Mouse (Mus musculus) cerebellum, adult 2 months (tissue): ENCODE data around the gene Ppig.

Experiments used
- CTCF ChIP-seq: fragments of 200-500 bp; IDR thresholded peaks from 2 replicates; pipeline ENCODE4 v1.5.1; 2011; ENCODE audit warnings: low read depth, mild to moderate bottlenecking, control low read depth, low read length, moderate library complexity, borderline replicate concordance; ENCODE audit not compliant: insufficient read depth
- POLR2A ChIP-seq: fragments of 200-500 bp; IDR thresholded peaks from 2 replicates; pipeline ENCODE4 v1.6.1; 2011; ENCODE audit warnings: low read length, control low read depth, borderline replicate concordance; ENCODE audit not compliant: insufficient read depth

DNA sequence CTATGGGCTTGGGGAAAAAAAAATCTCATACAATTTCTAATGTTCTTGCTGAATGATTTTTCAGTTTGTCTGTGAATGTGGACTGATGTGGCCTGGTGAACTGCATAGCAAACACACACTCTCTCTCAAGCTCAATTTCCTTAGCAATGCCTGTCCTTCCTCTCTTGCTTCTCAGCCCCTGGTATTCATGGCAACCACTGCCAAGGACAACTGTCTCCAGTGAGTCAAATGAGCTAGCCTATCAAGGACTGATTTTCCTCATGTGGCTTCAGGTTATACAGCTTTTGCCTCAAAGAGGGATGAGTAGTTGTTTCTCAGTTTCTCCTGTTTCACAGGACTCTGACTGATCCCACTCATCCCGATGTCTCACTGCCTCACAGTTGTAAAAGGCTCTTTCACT is 3.2 kb upstream of the Ppig start:
- no peak for TF ChIP-seq POLR2A
- no peak for TF ChIP-seq CTCF
